Mouse (Mus musculus) spleen, postnatal 36 days (tissue): ENCODE results near the gene Ripply1.

Source experiments
- DNase-seq, 2 experiments: peaks; one replicate each; pipeline ENCODE4 v3.0.0; 2022; ENCODE audit warnings: low spot score in 2 of 2, mixed read lengths in 1 of 2

The Ripply1 gene

DNA sequence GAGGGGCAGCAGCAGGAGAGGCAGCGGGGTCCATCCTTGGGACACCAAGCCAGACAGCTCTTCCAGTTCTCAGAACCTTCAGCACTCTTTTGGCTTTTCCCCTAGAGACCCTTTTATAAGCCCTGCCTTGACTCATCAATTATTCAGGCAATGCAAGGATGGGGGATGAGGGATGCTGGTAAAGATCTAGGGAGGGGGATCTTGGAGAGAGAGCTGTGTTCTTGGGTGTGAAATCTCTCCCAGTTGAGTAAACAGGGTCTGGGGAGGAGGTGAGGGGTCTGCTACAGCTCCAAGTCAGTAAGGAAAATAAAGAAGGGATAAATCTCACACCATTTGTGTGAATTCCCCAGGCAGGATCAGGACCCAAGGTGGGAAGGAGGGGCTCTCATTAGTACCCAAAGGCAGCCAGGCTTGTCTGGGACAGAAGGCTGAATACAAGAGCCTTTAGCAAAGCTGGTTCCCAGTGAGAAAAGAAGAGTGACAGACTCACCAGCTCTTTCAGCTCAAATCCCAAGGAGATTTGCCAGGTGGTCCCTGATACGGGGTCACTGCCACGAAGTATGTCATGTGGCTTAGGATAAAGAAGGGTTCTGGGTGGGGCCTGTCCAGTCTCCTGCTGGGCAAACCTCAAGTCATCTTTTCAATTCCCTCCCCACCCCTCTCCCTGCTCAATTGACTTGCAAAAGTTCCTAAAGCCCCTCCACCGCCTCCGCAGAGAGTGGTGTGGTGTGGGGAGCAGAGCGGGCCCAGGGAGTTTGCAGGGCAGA, at the start of gene Ripply1:
Gene Ripply1 (minus strand): TSS at position 76 of the 767 bp plus-strand sequence.
- DNase-seq, result no peak

DNA sequence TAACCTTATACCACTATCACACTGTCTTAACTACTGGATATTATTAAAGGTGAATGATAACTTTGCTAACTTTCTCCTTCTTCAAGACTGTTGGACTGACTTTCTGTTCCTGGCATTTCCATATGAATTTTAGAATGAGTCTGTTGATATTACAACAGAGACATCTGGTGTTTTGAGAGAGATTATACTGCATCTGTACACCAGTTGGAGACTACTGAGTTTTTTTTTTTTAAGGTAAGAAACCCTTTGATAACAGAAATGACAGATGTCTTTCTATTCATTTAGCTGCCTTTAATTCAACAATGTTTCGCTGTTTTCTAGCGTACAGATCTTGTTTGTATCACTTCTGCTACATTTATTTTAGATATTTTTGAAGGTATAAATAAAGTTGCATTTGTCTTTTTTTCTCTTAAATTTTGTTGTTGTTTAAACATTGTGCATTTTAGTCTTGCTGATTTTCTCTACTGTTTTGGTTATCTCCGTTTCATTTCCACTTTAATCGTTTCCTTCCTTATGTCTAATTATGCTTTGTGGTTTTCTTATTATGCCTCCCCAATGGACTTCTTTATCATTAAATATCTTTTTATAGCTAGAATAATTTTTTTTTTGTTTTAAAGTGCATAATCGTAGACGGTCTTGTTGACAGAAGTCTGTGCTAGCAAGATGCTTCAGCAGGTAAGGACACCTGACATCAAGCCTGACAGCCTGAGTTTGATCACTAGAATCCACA, 46.4 kb upstream of the Ripply1 start:
- no peak for DNase-seq

DNA sequence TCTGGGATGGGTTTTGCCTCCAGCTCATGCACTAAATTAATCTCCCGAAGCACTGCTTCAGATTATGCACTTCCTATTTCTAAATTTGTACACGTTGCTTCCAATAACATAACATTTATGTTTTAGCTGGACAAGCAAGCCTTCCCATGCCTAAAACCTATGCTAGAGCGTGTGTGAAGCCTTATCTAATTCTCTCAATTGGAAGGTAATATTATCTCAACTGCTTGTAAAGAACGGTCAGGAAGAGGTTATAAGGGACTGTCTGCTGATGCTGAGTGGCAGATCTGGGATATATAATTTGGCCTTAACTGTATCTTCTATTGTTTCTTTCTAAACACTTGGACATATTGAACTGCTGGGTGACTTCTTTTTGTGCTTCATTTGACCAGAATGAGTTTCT, 44.8 kb upstream of the Ripply1 start:
- DNase-seq, result no peak

DNA sequence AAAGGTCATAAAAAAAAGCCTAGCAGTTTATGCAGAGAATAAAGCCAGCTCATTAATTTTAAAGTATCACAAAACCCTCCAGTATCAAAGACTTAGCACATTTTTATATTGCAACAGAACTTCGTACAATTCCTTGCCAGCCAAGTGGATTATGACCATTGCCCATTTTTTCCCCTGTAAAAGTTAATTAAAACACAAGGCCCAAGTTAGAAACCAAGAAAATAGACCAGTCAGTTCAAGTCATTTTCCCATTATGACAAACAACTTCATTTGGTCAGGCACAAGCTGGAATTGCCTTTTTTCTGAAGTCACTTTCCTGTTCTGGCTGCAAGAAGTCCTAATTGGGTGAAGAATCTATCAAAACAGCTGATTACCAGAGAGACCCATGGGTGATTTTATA, 43.2 kb upstream of the Ripply1 start:
- DNase-seq, result no peak

- no peak for DNase-seq
Observed at GRCm38 (mm10) chrX:139815201-139815600, 33.0 kb upstream of the Ripply1 start.

DNA sequence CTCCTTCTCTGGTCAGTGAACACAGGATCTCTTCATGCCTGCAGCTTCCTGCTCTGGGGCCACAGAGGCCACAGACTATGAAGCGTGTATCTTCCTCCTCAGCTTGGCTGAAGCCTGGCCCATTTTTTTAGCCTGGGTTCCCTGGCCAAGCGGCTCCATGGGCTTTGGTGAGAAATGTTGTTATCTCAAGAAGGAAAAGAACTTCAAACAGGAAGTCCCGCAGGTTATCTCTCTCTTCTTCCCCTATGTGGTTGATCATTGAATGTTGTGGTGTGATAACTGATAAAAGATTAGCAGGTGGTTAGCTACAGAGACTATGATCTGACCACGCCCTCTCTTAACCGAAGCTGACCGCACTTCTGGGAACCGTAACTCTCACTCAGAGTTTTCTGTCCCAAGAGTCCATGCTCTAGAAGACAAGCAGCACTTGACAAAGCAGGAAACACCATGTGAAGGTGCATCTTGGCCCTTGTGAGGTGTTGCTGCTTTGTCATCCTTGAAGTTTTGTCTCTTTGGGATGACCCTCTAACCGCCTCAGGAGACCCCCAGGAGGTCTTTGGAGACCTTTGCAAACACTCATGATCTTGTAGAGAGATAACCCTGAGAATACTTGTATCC, 32.0 kb upstream of the Ripply1 start:
- DNase-seq, result peak in 1 of 2 experiments; percentile 6

DNA sequence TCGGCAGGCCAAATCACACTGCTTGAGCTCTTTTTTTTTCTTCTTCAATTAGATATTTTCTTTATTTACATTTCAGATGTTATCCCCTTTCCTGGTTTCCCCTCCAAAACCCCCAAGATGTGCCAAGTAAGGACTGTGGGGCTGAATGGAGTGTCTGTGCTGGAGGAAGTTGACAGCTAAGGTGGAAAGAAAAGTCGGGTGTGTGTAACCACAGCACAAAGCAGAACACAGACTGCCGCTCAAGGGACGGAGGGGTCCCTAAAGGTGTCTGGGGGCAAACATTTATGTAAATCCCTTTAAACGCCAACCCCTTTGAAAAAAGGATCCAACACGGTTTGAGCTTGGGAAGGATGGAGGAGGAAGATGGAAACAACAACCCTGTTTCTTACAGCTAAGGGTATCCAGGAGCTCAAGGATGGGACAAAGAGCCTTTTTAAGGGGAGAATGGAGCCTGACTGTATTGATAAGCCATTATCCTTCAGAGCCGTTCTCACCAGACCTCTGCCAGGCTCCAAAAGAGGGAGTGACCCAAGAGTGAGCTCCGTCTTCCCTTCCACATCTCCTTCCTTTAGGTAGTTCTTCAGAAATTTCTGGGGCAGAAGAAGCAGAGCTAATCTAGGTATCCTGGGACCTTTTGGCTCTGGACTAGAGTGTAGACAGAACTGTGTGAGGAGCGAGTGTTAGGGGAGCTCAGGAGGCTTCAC, 31.3 kb upstream of the Ripply1 start:
- DNase-seq, result no peak

DNA sequence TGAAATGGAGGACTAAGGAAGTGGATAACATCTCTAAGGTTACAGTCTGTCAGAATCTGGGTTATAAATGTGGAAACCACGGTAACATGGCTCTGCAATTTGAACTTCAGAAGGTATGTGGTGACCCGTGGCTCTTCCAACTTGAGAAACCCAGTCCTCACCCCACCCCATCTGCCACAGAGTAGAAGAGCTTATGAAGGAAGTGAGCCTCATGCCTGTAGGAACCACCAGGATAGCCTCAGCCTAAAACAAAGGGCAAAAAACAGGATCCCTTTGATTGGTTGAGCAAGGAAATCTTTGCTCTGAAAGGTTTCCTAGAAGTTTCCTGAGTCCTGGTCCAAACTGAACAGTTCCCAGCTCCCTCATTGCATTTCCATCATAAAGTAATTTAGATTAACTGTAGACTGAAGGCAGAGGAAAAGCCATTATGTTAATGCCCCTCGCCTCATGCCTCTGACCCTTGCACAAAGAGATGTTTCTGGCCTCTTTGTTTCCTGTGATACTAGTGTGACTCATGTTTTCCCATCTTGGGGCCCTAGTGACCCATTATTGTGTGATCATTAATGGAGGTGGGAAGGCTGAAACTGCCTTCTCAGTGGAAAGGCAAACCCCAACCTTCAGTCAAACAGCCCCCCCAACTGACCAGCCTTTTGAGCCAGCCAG, 30.6 kb upstream of the Ripply1 start:
- no peak for DNase-seq

- no peak for DNase-seq
Observed at GRCm38 (mm10) chrX:139808501-139808900, 26.3 kb upstream of the Ripply1 start.

DNA sequence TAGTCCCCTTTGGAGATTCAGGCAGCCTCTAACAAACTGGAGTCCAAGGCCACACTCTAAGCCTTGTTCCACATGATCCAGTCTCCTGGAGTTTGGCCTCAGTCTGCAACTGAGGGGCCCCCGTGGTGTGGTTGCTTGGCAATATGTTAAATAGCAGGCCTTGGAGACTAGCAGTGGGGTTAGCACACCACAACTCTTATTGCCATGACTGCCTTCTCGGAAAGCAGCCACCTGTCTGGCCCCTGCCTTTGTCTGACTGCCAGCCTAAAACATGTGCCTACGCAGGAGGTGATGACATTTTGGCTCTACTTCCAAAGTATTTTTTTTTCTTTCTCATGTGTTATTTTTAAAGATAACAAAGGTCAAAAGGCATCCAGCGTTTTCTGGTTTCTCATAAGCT, 25.9 kb upstream of the Ripply1 start:
- no peak for DNase-seq

- no peak for DNase-seq
Observed at GRCm38 (mm10) chrX:139807391-139807790, 25.2 kb upstream of the Ripply1 start.

- no peak for DNase-seq
Observed at GRCm38 (mm10) chrX:139805918-139806317, 23.8 kb upstream of the Ripply1 start.

DNA sequence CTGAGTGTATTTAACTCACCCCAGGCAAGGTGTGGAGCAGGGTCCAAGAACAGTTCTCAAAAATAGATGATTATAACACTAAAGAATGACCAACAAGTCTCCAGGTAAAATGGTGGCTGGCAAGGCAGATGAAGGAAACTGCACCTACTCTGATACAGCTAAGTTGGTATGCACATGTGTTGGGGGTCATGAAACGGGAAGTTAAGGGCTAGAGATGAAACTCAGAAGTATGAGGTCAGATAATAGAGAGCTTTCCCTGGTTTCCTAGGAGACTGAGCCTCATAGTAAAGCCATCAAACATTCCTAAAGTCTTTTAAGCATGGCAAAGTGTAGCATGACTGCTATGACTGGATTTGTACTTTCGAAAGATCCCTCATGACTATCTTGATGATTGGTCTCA, 20.9 kb upstream of the Ripply1 start:
- no peak for DNase-seq

GRCm38 (mm10) chrX:139800406-139800878, 18.3 kb upstream of the Ripply1 start, which contains the start of gene Cldn2:
Cldn2 (plus strand) TSS chrX:139800828.
- no peak for DNase-seq

- no peak for DNase-seq
Observed at GRCm38 (mm10) chrX:139799953-139800352, 17.8 kb upstream of the Ripply1 start.

GRCm38 (mm10) chrX:139797875-139798274, 15.7 kb upstream of the Ripply1 start:
- no peak for DNase-seq

GRCm38 (mm10) chrX:139796037-139796436, 13.9 kb upstream of the Ripply1 start:
- no peak for DNase-seq

GRCm38 (mm10) chrX:139794072-139794845, 12.1 kb upstream of the Ripply1 start:
- no peak for DNase-seq

DNA sequence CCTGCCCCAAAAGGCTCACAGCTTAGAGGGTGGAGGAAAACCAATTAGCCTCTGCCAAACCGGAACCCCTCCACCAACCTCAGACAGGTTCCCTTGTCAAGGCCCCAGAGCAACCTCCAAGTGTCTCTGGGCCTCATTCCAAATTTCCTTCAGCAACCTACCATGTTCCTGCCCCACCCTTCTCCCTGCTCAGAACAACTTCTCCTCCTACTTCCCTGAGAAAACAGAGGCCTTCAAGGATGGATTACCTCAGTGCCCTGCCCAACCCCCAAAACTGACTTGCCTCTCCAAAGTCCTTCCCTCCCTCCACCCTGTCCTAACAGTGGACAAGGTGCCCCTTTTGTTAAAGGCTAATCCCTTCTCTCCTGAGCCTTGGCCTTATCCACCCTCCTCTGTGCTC, 3.6 kb upstream of the Ripply1 start:
- DNase-seq, result no peak

- DNase-seq, result no peak
Observed at GRCm38 (mm10) chrX:139783045-139783422, 881 bp upstream of the Ripply1 start.

DNA sequence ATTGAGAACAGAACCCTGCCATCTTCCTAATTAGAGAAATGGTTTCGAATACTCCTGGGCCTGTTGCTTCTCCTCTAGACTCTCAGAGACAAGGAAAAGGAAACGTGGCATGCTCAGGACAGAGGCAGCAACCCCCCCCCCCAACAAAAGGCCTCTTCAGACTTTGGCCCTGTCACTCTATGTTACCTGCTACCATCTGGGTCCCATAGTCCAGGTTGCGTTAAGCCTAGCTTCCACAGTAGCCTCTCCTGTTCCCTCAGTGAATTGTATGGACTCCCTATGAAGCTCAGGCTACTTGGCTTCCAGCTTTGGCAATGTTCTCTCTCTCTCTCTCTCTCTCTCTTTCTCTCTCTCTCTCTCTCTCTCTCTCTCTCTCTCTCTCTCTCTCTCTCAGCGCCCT, 590 bp downstream of the Ripply1 start:
- DNase-seq, result no peak
